Mouse (Mus musculus) lung, adult 2 months (tissue): ENCODE measurements around the gene Zfp358.

Source experiments
- CTCF ChIP-seq: fragments of 200-500 bp; IDR thresholded peaks from 2 replicates; pipeline ENCODE4 v1.5.1; 2011; ENCODE audit warnings: mild to moderate bottlenecking, low read length, control low read depth; ENCODE audit not compliant: insufficient read depth
- POLR2A ChIP-seq: fragments of 200-500 bp; IDR thresholded peaks from 2 replicates; pipeline ENCODE4 v1.6.1; 2011; ENCODE audit warnings: low read depth, mild to moderate bottlenecking, control low read depth, low read length, borderline replicate concordance; ENCODE audit errors: extremely low read depth

GRCm38 (mm10) chr8:3536940-3537339, 44.0 kb downstream of the Zfp358 start:
- TF ChIP-seq CTCF (no peak), POLR2A (no peak)
